Mouse (Mus musculus) mouse embryonic stem cell (cell line): Measurements from ENCODE around the gene Kif23.

Experiments used
- in situ Hi-C, 2 experiments: fragments of 300-500 bp; cut with MboI; formaldehyde crosslinking; loops; 1 replicate in 1 of 2; 3 replicates in 1 of 2; pipeline ENCODE4 v1.14.3; 2019 to 2020; ENCODE audit warnings: low sequenced_read_pairs in 2 of 2, low pct_unique_long_range_greater_than_20kb in 1 of 2, mixed read lengths in 1 of 2; ENCODE audit not compliant: unreplicated experiment in 1 of 2

Gene Kif23

GRCm38 (mm10) chr9:61877373-61878112 is 69.0 kb downstream of the Kif23 start:
- in situ Hi-C loops, result loop anchor here in 1 of 2 experiments (25.0 kb wide), 1 partner anchor 865 kb away; no protein-coding TSS in a partner anchor

- in situ Hi-C loops, result no loop called here
Observed at GRCm38 (mm10) chr9:61873325-61873724, 73.2 kb downstream of the Kif23 start.

- in situ Hi-C loops, result no loop called here
Observed at GRCm38 (mm10) chr9:61872246-61872941, 74.2 kb downstream of the Kif23 start.

GRCm38 (mm10) chr9:61871839-61872238 is 74.7 kb downstream of the Kif23 start:
- in situ Hi-C loops, result no loop called here

- in situ Hi-C loops, result no loop called here
Observed at GRCm38 (mm10) chr9:61867659-61868058, 78.9 kb downstream of the Kif23 start.
